Mouse (Mus musculus) hindbrain, postnatal 0 days (tissue): ENCODE results near the gene Mgat4a. TPM values are rescaled to one million over a fixed set of nuclear protein-coding genes. Genes with fewer than 3 reads are reported as not detected.
"Not testable (repeated sequence)": the region's sequence is repeated elsewhere in the genome, so short reads cannot be mapped to it uniquely, and the experiment has no call there.

ENCODE experiments used
- ATAC-seq: fragments of 200-750 bp; cut with Nextera tagmentation; 2 replicates; pipeline ENCODE4 v1.8.0; 2017; ENCODE audit warnings: mild to moderate bottlenecking, moderate TSS enrichment, moderate library complexity
- DNase-seq: peaks from one replicate; pipeline ENCODE4 v3.0.0-alpha.2; 2015; ENCODE audit warnings: low spot score
- H3K27ac ChIP-seq: fragments of 300-500 bp; sonication (generic); 2 replicates; pipeline ENCODE4 v1.5.1; 2014; ENCODE audit warnings: mild to moderate bottlenecking
- H3K27me3 ChIP-seq: fragments of 300-500 bp; sonication (generic); 2 replicates; pipeline ENCODE4 v1.6.1; 2014; ENCODE audit warnings: low read length, mixed read lengths; ENCODE audit not compliant: insufficient read depth
- H3K36me3 ChIP-seq: fragments of 300-500 bp; sonication (generic); 2 replicates; pipeline ENCODE4 v1.6.1; 2014; ENCODE audit warnings: low read length, mixed read lengths; ENCODE audit not compliant: insufficient read depth
- H3K4me1 ChIP-seq: fragments of 300-500 bp; sonication (generic); 2 replicates; pipeline ENCODE4 v1.6.1; 2014; ENCODE audit warnings: antibody characterized with exemption, low read length, mixed read lengths; ENCODE audit not compliant: insufficient read depth
- H3K4me2 ChIP-seq: fragments of 300-500 bp; sonication (generic); 2 replicates; pipeline ENCODE4 v1.6.1; 2014; ENCODE audit warnings: low read depth, mild to moderate bottlenecking, low read length, moderate library complexity, mixed read lengths
- H3K4me3 ChIP-seq: fragments of 300-500 bp; sonication (generic); 2 replicates; pipeline ENCODE4 v1.5.1; 2014; ENCODE audit warnings: low read length
- H3K9ac ChIP-seq: fragments of 300-500 bp; sonication (generic); replicated peaks from 2 replicates; pipeline ENCODE4 v1.6.1; 2014; ENCODE audit warnings: mild to moderate bottlenecking, low read length, moderate library complexity, mixed read lengths
- H3K9me3 ChIP-seq: fragments of 300-500 bp; sonication (generic); 2 replicates; pipeline ENCODE4 v1.6.1; 2016; ENCODE audit warnings: low read length, mixed read lengths
- CTCF ChIP-seq: IDR thresholded peaks from 2 replicates; pipeline ENCODE4 v1.5.1; 2016; ENCODE audit warnings: antibody characterized with exemption, control low read depth, low read depth
- WGBS: fragments of 180-500 bp; shearing (Covaris S2); extraction: QIAGEN DNeasy Blood & Tissue Kit; methylation state at CpG from one replicate; pipeline ENCODE4 v1.1.7; 2014; 5-methylcytosine and 5-hydroxymethylcytosine counted together
- polyA plus RNA-seq: library from polyadenylated mRNA; unstranded; fragments of >200 nt; fragmentation: Nextera tagmentation; extraction: Ambion mirVana; gene quantifications from 2 replicates; pipeline ENCODE4 v1.2.1, GENCODE M21; 2015
- total RNA-seq: library from RNA; depleted of rRNA; stranded (reverse); fragments of >200 nt; gene quantifications from 2 replicates; pipeline ENCODE4 v1.2.3, GENCODE M21; 2014

The Mgat4a gene
- total and polyA plus RNA-seq, 2 experiments from 2014 or later = 10.5 to 20.0 TPM

- H3K4me2 ChIP-seq = no peak overlapping the region
- no peaks in the 10 kb centered on the region for H3K27me3 ChIP-seq
- H3K27ac ChIP-seq = no peak overlapping the region
- H3K36me3 ChIP-seq = no peaks in the 10 kb centered on the region
- WGBS = 90% methylated on average over 9 of the region's 9 CpGs
- no peak for DNase-seq
- ATAC-seq = no peak
- H3K4me1 ChIP-seq = no peaks in the 10 kb centered on the region
- no peak for TF ChIP-seq CTCF
- no peak overlapping the region for H3K4me3 ChIP-seq
- no peak overlapping the region for H3K9ac ChIP-seq
- H3K9me3 ChIP-seq = peaks cover 4% of the 10 kb centered on the region; the same call in 1 of the 2 replicates
These were observed 35.5 kb downstream of the Mgat4a start for GRCm38 (mm10) chr1:37505348-37505730.

- Histone ChIP-seq H3K9me3 (peaks cover 4% of the 10 kb centered on the region; the same call in 1 of the 2 replicates), H3K27me3 (no peaks in the 10 kb centered on the region), H3K4me1 (no peaks in the 10 kb centered on the region), H3K27ac (no peak overlapping the region), H3K9ac (no peak overlapping the region), H3K36me3 (no peaks in the 10 kb centered on the region), H3K4me2 (no peak overlapping the region), H3K4me3 (no peak overlapping the region)
- WGBS = 70% methylated on average over 10 of the region's 10 CpGs
- DNase-seq = no peak
- ATAC-seq = no peak
- TF ChIP-seq CTCF = no peak
These were observed 36.0 kb downstream of the Mgat4a start for GRCm38 (mm10) chr1:37504716-37505347.

DNA sequence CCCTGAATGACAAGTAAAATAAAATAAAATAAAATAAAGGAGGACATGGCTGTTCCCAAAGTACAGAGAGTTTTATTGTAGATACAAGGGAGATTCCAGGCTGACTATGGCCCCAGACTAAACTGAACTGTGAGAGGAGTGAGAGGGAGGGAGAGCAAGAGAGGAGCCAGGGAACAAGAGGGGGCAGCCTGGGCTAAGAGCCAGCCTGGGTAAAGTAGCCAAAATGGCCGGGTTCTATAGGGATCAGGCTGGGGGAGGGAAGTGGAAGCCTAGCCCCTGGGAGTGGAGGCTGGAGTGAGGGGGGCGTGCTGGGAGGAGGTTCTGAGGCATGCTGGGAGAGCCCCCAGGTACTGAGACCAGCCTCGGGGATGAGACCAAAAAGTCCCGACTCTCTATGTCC, 37.2 kb downstream of the Mgat4a start:
- ATAC-seq (no peak), DNase-seq (no peak)
- H3K27ac ChIP-seq = no peak overlapping the region
- no peaks in the 10 kb centered on the region for H3K36me3 ChIP-seq
- no peaks in the 10 kb centered on the region for H3K27me3 ChIP-seq
- WGBS = 53% methylated on average over 4 of the region's 4 CpGs
- H3K4me1 ChIP-seq = no peaks in the 10 kb centered on the region
- no peak overlapping the region for H3K4me2 ChIP-seq
- H3K9ac ChIP-seq = no peak overlapping the region
- no peak for TF ChIP-seq CTCF
- H3K4me3 ChIP-seq = no peak overlapping the region
- H3K9me3 ChIP-seq = peaks cover 4% of the 10 kb centered on the region; the same call in 1 of the 2 replicates

DNA sequence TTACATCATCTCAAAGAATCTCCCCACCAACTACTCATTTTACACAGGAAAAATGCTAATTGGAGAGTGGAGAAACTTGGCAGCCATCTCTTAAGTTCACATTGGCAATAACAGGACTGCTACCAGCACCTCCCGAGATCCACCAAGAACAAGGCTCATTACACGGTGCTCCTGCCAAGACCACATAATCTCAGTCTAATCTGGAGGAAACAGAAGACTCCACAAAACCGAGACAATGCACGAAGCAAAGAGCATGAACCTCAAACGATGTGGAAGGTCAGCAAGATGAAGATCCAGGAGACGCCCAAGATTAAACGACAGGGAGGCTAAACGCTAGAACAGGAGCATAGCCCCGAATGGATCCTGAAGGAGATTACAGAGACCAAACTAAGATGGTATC, 38.5 kb downstream of the Mgat4a start:
- DNase-seq (no peak), ATAC-seq (no peak)
- no peak overlapping the region for H3K4me3 ChIP-seq
- H3K4me2 ChIP-seq = no peak overlapping the region
- H3K9ac ChIP-seq = no peak overlapping the region
- WGBS = 72% methylated on average over 9 of the region's 9 CpGs
- H3K27ac ChIP-seq = no peak overlapping the region
- TF ChIP-seq CTCF = no peak
- H3K4me1 ChIP-seq = no peaks in the 10 kb centered on the region
- H3K9me3 ChIP-seq = peaks cover 4% of the 10 kb centered on the region; the same call in 1 of the 2 replicates
- H3K27me3 ChIP-seq = no peaks in the 10 kb centered on the region
- no peaks in the 10 kb centered on the region for H3K36me3 ChIP-seq

DNA sequence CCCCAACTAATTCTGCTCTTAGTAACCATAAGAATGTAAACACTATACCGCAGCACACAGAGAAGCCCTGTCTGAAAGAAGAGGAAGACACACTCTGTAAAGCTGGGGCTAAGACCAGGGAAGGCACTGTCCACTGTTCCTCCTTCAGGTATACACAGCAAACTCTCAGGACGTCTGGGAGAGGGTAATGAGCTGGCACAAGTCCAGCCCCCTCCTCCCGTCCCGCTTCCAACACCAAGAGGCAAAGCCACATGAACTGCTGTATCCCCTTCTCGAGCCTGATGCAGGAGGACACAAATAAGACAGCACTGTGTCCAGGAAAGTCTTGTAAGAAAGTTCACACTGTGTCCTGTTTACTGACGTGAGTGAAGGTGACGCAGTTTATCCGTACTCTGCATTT, 40.1 kb downstream of the Mgat4a start:
- H3K4me3 ChIP-seq = no peak overlapping the region
- no peak for ATAC-seq

GRCm38 (mm10) chr1:37499395-37499794, 41.4 kb downstream of the Mgat4a start:
- H3K36me3 ChIP-seq, H3K4me3 ChIP-seq, ATAC-seq, H3K4me2 ChIP-seq, H3K4me1 ChIP-seq, H3K9me3 ChIP-seq, H3K9ac ChIP-seq, H3K27ac ChIP-seq, DNase-seq, H3K27me3 ChIP-seq: not testable (repeated sequence)
- 61% methylated on average over 1 of the region's 1 CpGs for WGBS

More for the DNA sequence above, 40.1 kb downstream of the Mgat4a start:
- Histone ChIP-seq H3K4me2 (no peak overlapping the region), H3K9ac (no peak overlapping the region), H3K27ac (no peak overlapping the region), H3K27me3 (no peaks in the 10 kb centered on the region), H3K36me3 (no peaks in the 10 kb centered on the region; the same call in 1 of the 2 replicates), H3K4me1 (no peaks in the 10 kb centered on the region), H3K9me3 (no peaks in the 10 kb centered on the region)
- no peak for DNase-seq
- WGBS = 49% methylated on average over 8 of the region's 8 CpGs
- TF ChIP-seq CTCF = no peak

DNA sequence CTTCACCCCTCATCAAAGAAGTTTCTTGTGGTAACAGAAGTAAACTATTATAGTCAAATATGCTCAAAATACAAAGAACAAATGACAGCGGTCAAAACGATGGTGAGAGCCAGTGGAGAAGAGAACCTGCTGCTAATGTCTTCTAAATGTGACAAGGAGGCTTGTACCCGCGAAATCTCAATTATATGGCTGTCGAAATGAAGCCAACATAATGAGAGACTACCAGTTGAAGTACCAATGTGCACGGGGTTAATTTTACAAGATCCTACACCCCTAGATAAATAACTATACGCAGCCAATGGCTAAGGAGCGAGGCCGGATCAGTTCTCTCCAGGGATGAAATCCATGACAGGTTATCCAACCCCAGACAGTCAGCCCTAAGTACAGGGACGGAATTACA, 41.9 kb downstream of the Mgat4a start:
- H3K9ac ChIP-seq = no peak overlapping the region
- H3K27ac ChIP-seq = no peak overlapping the region
- H3K36me3 ChIP-seq = no peaks in the 10 kb centered on the region; the same call in 1 of the 2 replicates
- WGBS = 28% methylated on average over 10 of the region's 10 CpGs
- no peaks in the 10 kb centered on the region for H3K27me3 ChIP-seq
- no peaks in the 10 kb centered on the region for H3K4me1 ChIP-seq
- H3K4me3 ChIP-seq = no peak overlapping the region
- H3K9me3 ChIP-seq = no peaks in the 10 kb centered on the region
- no peak overlapping the region for H3K4me2 ChIP-seq
- no peak for TF ChIP-seq CTCF
- no peak for DNase-seq
- ATAC-seq = no peak
